Mouse (Mus musculus): ENCODE data around the gene Vmn2r86.
"Not testable (repeated sequence)": the region's sequence is repeated elsewhere in the genome, so short reads cannot be mapped to it uniquely, and the experiment has no call there.

Vmn2r86 gene

DNA sequence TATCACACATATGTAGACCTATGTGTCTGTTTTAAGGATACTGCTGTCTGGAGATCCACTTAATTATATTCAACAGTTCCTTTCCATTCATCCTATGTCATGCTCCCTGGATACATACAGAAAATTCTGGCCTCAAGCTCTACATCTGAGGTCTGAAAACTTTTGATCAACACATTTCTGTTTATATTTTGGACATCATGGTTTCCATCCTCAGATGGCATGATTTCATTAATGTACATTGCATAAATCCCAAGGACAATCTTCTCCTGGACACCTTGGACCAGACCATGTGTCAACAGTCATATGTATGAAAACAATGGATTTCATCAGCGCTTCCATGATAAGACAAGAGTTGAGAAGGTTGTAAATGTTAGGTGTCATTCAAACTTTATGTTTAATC, at the start of gene Vmn2r86:
Vmn2r86 (minus strand) TSS at position 101 of the 400 bp plus-strand sequence.
- DNase-seq, result not testable (repeated sequence)

- no peak for DNase-seq
Observed at GRCm38 (mm10) chr10:130497296-130497695, 41.4 kb upstream of the Vmn2r86 start, which contains the start of gene Vmn2r87. Gene Vmn2r87, minus strand, starts transcription at chr10:130497396.

DNA sequence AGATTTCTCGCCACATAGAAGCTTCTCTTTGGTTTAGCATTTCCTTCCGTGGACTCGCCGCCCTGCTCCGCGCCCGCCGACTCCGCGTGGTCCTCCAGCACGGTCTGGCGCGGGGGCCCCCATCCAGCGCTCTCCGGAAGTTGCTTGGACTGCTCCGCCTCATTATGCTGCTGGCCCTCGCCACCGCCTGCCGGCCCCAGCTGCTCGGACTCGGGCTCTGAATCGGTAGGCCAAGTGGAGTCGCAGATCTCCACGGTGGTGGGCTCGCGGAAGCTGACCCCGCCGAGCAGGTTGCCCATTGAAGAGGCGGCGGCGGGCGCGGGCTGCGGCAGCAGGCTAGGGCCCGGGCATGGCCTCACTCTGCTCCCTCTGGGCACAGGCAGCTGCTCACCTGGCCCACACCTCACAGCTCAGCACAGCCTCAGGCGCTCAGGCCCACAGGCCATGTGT, 14.5 kb upstream of the Vmn2r86 start:
- no peak for DNase-seq

DNA sequence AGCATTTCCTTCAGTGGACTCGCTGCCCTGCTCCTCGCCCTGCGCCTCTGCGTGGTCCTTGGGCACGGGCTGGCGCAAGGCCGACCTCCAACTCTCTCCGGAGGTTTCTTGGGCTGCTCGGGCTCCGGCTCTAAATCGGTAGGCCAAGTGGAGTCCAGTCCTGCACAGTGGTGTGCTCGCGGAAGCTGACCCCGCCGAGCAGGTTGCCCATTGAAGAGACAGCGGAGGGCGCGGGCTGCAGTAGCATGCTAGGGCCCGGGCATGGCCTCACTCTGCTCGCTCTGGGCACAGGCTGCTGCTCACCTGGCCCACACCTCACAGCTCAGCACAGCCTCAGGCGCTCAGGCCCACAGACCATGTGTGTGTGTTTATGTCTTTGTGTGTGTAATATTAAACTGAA, 11.1 kb downstream of the Vmn2r86 start:
- no peak for DNase-seq

- DNase-seq, result not testable (repeated sequence)
Observed at GRCm38 (mm10) chr10:130434185-130434898, 21.5 kb downstream of the Vmn2r86 start.

GRCm38 (mm10) chr10:130429603-130430002, 26.2 kb downstream of the Vmn2r86 start, which contains the start of gene Vmn2r85:
Gene Vmn2r85, minus strand, starts transcription at chr10:130429703.
- not testable (repeated sequence) for DNase-seq

GRCm38 (mm10) chr10:130422368-130422767, 33.5 kb downstream of the Vmn2r86 start:
- DNase-seq, result not testable (repeated sequence)

GRCm38 (mm10) chr10:130420401-130420800, 35.4 kb downstream of the Vmn2r86 start:
- DNase-seq, result no peak

GRCm38 (mm10) chr10:130419954-130420353, 35.9 kb downstream of the Vmn2r86 start:
- DNase-seq, result not testable (repeated sequence)

GRCm38 (mm10) chr10:130416352-130416751, 39.5 kb downstream of the Vmn2r86 start:
- DNase-seq, result not testable (repeated sequence)

DNA sequence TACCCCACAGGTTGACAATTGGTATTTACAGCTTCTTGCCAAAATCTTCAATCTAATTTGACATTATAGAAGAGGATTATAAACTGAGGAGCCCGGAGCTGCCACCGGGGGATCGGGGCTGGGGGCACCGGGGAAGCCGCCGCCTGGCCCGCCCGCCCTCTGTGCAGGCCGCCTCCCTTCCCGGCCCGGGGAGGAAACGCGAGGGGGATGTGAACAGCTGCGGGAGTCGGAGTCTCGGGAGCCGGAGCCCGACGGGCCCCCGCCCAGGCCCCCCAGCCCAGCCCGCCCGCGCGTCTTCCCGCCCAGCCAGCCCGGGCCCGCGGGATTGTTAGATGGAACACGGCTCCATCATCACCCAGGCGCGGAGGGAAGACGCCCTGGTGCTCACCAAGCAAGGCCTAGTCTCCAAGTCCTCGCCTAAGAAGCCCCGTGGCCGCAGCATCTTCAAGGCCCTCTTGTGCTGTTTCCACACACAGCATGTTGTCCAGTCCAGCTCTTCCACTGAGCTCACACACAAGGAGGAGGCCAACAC, 43.6 kb downstream of the Vmn2r86 start:
- not testable (repeated sequence) for DNase-seq

DNA sequence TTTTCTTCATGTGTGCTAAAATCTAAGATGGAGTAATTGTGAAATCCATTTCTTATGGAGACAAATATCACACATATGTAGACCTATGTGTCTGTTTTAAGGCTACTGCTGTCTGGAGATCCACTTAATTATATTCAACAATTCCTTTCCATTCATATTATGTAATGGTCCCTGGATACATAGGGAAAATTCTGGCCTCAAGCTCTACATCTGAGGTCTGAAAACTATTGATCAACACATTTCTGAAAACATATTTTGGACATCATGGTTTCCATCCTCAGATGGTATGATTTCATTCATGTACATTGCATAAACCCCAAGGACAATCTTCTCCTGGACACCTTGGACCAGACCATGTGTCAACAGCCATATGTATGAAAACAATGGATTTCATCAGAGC, 61.6 kb downstream of the Vmn2r86 start, which contains the start of gene Vmn2r84:
Vmn2r84 (minus strand) TSS at position 101 of the 400 bp plus-strand sequence.
- DNase-seq, result no peak
